Mouse (Mus musculus): ENCODE measurements around the gene Ccdc73.
"Not testable (repeated sequence)": the region's sequence is repeated elsewhere in the genome, so short reads cannot be mapped to it uniquely, and the experiment has no call there.

The Ccdc73 gene

GRCm38 (mm10) chr2:105023815-105024214, 156.2 kb downstream of the Ccdc73 start:
- in situ Hi-C loops (cut with MboI, MseI) = no loop called here

GRCm38 (mm10) chr2:105025610-105026009, 158.0 kb downstream of the Ccdc73 start:
- in situ Hi-C loops (cut with MboI, MseI) = not testable (repeated sequence)

- in situ Hi-C loops (cut with MboI, MseI) = no loop called here
Measured at GRCm38 (mm10) chr2:105026950-105027695, 159.5 kb downstream of the Ccdc73 start.

- in situ Hi-C loops (cut with MboI, MseI) = no loop called here
Measured at GRCm38 (mm10) chr2:105028806-105029205, 161.2 kb downstream of the Ccdc73 start.

- in situ Hi-C loops (cut with MboI, MseI) = no loop called here
Measured at GRCm38 (mm10) chr2:105030505-105030904, 162.9 kb downstream of the Ccdc73 start.

- in situ Hi-C loops (cut with MboI, MseI) = no loop called here
Measured at GRCm38 (mm10) chr2:105034084-105034483, 166.5 kb downstream of the Ccdc73 start.

GRCm38 (mm10) chr2:105035985-105036384, 168.4 kb downstream of the Ccdc73 start:
- in situ Hi-C loops (cut with MboI, MseI) = no loop called here

DNA sequence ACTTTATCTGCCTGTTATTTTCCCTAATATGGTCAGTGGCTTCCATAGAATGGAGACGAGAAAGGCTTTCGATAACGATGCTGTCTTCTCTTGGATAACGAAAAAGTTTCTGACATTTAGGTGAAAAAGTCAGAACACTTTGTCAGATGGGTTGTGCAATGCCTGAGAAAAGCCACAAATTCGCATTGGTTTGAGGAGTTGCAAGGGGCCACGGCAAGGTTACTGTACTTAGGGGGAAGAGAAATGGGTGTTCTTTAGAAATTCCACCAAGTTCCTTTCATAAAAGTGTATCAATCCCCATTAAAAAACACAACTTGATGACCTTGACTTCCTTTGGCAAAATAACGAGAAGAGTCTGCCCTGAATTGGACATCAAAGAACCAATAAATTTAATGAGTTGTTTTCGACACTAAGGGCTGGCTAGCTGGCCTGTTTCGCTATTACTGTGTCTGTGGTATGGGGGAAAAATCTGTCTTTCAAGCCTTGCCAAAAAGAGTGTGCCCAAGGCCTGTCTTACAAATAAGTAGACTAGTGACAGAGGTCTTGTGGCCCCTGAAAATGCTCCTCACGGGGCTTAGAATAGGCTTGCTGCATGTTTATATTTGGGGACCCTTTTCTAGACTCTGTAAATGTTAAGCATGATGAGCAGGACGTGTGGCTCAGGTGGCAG, 168.9 kb downstream of the Ccdc73 start:
- in situ Hi-C loops (cut with MboI, MseI) = no loop called here

- in situ Hi-C loops (cut with MboI, MseI) = no loop called here
Measured at GRCm38 (mm10) chr2:105037956-105038569, 170.5 kb downstream of the Ccdc73 start.

DNA sequence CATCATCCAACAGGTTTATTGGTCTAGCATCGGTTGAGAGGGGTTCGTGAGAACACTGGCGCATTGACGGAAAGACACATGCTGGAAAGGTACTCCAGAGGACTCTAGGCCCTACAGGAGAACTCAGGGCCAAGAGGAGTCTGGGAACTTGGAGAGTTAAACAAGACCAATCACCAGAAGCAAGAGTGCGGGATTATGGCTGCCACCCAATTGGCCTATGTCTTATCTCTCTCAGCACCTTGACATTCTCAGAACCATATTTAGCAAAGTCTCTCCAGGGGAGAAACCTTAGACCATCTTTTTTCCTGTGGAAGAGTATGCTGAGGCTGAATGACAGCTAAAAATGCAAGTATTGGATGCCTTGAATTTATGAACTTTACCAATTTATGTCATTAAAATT, 171.3 kb downstream of the Ccdc73 start:
- in situ Hi-C loops (cut with MboI, MseI) = no loop called here

GRCm38 (mm10) chr2:105040859-105041258, 173.3 kb downstream of the Ccdc73 start:
- in situ Hi-C loops (cut with MboI, MseI) = no loop called here

- in situ Hi-C loops (cut with MboI, MseI) = no loop called here
Measured at GRCm38 (mm10) chr2:105043152-105043551, 175.5 kb downstream of the Ccdc73 start.

DNA sequence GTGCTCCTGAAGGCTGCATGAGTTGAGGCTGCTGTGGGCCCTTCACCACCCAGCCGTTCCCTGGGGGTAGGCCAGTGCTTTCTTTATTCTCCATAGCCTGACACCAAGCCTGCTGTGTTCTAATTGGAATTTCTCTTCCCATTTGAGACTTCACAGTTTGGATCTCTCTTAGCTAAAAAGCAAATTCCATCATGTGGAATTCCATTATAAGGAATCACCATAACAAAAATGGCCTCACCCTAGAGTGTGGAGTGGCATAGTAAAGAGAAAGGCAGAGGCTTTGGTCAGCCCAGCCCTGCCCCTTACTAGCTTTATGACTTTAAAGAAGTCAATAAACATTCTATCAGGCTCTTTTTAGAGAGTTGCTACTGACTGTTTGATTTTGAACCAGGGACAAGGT, 180.7 kb downstream of the Ccdc73 start:
- in situ Hi-C loops (cut with MboI, MseI) = no loop called here

DNA sequence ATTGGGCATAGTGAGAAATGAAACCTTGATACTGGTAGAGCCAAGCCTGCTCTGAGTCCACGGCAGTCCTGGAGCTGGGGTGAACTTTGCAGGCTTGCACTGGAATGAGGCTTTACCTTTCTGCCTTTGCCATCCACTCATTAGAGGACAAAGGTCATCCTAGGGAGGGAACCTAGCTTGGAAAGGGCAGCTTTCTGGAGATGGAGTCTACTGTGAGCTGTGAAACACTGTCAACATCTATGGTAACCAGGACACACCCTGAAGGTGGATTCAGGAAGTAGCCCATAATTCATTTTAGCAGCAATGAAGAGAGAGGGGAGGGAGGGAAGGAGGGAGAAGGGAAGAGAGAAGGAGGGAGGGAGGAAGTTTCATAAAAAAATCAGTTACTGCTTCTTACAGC, 187.9 kb downstream of the Ccdc73 start:
- in situ Hi-C loops (cut with MboI, MseI) = no loop called here

- in situ Hi-C loops (cut with MboI, MseI) = no loop called here
Measured at GRCm38 (mm10) chr2:105058577-105059116, 191.0 kb downstream of the Ccdc73 start.

DNA sequence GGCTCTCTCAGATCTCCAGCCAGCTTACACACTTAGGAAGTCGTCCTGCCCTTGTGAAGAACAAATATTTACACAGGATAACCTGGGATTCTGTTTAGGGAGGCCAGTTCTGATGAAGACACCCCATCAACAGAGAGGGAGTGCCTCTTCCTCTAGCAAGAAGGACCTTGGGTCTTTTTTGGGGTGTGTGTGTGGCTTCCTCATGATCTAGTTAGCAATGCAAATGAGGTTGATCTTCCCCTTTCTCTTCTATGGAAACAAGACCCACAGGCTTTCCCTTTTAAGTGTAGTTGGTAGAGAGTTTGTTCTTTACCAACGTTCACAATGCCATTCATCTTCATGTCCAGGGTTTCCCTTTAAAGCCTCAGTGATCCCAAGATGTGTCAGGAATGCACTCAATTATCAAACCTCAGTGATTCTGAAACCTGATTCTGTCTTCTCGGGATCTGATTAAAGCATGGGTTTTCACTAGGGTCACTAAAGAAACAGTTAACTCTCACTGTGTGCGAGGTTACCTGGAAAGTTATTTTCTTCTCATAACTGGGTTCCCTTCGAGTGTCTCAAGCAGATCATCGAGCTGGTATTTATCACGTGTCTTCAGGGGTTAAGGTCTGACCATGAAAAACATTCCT, 195.3 kb downstream of the Ccdc73 start:
- in situ Hi-C loops (cut with MboI, MseI) = no loop called here
